Mouse (Mus musculus) hematopoietic stem cell, adult 5-6 weeks (primary cell): ENCODE results near the gene Olfml2a. TPM values are rescaled to one million over a fixed set of nuclear protein-coding genes. Genes with fewer than 3 reads are reported as not detected.

Experiments
- ATAC-seq, 2 experiments: fragments of 125-278 bp in 1 of 2; replicated peaks in 1 of 2; 2 replicates each; pipeline ENCODE4 v1.8.0; 2016 to 2017; ENCODE audit warnings: inconsistent platforms in 2 of 2, mild to moderate bottlenecking in 2 of 2, moderate number of reproducible peaks in 2 of 2, low read depth in 1 of 2, moderate TSS enrichment in 1 of 2; ENCODE audit not compliant: low FRiP score in 2 of 2, poor library complexity in 2 of 2, severe bottlenecking in 2 of 2, insufficient read depth in 1 of 2, low TSS enrichment in 1 of 2
- total RNA-seq: library from RNA; stranded (forward); fragments of 172-1452, 232-1000 nt; gene quantifications from 2 replicates; pipeline ENCODE4 v1.2.3, GENCODE M21; 2017

Olfml2a gene
- total RNA-seq, 1 experiment from 2014 or later = not detected

DNA sequence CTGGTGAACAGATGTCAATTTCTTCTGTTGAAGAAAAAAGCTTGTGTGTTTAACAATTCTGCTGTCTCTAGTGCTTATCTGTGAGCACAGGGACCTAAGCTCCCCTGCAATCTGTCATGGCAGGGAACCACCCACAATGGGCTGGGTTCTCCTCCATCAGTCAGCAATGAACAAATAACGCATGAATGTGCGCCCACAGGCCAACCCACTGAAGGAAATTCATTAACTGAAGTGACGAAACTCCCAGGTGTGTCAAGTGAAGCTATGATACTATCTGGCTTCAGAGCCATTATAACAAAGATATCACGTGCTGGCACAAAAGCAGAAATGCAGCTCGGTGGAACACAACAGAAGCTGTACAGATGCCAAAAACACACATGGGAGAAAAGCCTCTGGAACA is 38.3 kb downstream of the Olfml2a start:
- ATAC-seq = peak; percentile 27 to 36; a peak in 1 of 4 replicates

DNA sequence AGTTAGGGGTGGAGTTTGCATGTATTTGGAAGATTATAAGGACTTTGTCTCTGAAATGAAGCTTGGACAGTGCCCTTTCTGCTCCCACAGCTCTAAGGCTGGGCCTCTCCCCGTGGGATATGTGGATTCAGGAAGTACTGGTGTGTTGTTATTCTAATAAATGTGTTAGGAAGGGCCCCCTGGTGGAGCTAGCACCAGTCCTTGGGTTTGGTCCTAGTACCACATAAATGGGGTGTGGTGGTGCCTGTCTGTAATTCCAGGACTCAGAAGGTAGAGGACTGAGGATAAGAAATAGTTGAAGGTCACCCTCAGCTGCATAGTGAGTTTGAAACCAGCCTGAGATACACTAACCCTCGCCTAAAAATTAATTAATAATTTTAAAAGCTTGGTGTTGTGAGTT is 41.4 kb downstream of the Olfml2a start:
- ATAC-seq = no peak

DNA sequence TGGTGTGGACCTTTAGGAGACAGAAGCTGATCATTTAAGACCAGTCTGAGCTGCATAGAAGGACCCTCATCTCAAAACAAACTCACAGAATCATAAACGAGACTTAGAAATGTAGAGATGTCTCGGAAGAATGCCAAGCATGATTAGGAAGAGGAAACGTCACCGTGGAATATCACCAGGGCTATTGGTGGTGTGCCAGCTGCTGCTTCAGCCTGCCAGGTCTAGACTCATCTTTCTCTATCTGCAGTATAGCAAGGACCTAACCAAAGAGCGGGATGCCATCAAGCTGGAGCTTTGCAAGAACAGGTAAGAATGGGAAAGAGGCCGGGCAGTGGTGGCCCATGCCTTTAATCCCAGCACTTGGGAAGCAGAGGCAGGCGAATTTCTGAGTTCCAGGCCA is 41.9 kb downstream of the Olfml2a start:
- no peak for ATAC-seq

GRCm38 (mm10) chr2:38974171-38974570 is 42.4 kb downstream of the Olfml2a start:
- ATAC-seq = no peak

- no peak for ATAC-seq
These were observed 43.4 kb downstream of the Olfml2a start for GRCm38 (mm10) chr2:38975181-38975580.

DNA sequence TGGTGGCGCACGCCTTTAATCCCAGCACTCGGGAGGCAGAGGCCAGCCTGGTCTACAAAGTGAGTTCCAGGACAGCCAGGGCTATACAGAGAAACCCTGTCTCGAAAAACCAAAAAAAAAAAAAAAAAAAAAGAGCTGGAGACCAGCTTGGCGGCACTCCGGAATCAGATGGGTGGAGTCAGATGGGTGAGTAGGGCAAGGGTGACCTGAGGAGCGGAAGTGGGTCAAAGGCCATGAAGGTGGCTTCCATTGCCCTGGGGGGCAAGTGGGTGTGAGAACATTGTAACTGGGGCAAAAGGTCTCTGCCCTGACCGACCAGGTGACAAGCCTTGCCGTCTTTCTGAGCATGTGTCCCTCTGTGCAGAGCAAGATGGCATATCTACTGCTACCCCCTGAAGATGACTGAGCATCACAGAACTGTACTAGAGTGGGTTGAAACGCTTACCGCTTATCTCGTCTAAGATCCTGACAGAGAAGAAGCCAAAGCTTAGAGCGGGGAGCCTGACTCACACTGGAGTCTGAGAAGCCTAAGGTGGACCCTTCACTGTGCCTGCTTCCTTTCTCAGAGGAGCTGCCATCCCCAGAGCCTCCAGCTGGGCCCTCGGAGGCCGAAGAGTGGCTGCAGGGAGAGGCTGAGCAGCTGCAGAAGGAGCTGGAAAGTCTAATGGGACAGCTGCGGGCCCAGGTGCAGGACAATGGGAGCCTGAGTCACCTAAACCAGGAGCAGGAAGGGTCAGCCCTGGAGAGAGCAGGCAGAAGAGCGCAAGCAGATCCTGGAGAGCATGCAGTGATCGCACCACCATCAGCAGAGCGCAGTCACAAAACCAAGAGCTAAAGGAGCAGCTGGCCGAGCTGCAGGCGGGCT is 44.4 kb downstream of the Olfml2a start:
- no peak for ATAC-seq

- ATAC-seq = no peak
These were observed 46.1 kb downstream of the Olfml2a start for GRCm38 (mm10) chr2:38977837-38978236.

DNA sequence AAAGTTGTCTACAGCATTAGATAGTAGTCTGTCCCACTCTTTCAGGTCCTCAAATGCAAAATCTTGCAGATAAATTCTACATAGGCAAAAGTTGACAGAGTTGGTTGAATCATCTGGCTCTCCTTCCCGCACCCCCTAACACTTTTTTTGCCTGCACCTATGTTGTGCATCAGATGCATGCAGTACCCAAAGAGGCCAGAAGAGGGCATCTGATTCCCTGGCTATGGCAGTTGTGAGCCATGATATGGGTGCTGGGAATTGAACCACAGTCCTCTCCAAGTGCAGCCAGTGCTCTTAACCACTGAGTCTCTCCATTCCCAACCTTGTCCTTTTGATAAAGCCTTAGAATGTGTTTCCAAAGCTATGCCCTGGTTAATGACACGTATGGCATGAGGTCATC is 51.7 kb downstream of the Olfml2a start:
- no peak for ATAC-seq

DNA sequence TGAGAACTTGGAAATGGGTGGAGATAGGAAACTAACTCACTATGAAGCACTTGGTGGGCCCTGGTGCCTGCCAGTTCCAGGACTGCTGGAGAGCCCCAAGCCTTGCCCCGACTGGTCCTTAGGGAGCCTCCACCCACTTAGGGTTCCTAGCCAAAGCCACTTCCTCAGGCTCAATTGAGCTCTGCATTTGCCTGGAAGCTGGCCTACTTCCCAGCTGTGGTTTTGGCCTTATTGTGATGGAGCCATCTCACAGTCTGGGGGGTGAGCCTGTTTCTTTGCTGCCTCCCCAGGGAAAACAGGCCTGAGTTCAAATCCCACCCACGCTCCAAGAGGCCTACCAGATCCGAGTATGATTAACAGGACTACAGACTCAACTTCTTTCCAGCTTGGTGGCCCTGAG is 54.8 kb downstream of the Olfml2a start:
- peak; percentile 63 to 79 for ATAC-seq

DNA sequence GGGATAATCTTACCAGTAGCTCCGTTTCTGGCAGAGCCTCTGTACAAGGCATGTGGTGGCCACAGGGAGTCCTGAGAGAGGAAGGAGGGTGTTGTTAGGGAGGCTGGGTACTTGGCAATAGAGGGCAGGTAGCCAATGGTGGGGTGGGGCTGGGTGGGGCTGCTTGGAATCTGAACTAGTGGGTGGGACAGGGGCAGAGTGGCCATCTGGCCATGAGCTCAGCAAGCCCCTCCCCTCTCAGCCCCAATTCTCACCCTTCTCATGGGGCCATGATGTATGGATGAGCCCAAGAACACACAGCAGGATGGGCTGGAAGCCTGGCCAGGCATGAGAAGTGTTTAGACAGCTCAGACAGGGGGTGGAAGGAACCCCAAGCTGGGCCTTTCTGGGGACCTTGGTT is 55.6 kb downstream of the Olfml2a start:
- no peak for ATAC-seq

GRCm38 (mm10) chr2:38987803-38988510 is 56.2 kb downstream of the Olfml2a start:
- ATAC-seq = peak; percentile 35 to 54; a peak in 1 of 4 replicates

GRCm38 (mm10) chr2:38988929-38989328 is 57.2 kb downstream of the Olfml2a start:
- ATAC-seq = no peak

DNA sequence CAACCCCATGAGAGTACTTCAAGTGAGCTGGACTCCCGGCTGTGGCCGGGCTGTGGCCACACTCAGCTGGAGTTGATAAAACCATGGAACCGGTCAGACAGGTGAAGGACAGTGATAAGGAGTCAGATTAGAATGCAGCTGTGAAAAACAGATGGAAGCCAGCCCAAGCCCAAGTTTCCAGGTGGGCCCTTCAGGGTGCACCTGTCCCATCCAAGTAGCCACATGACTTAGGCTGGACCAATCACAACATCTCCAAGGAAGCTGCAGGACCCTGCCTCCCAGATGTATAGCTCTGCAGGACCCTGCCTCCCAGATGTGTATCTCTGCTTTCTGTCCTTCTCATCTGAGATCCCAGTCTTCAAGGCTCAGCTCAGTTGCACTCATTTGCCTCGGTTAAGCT is 60.2 kb downstream of the Olfml2a start:
- no peak for ATAC-seq

GRCm38 (mm10) chr2:38992452-38992851 is 60.7 kb downstream of the Olfml2a start:
- no peak for ATAC-seq

DNA sequence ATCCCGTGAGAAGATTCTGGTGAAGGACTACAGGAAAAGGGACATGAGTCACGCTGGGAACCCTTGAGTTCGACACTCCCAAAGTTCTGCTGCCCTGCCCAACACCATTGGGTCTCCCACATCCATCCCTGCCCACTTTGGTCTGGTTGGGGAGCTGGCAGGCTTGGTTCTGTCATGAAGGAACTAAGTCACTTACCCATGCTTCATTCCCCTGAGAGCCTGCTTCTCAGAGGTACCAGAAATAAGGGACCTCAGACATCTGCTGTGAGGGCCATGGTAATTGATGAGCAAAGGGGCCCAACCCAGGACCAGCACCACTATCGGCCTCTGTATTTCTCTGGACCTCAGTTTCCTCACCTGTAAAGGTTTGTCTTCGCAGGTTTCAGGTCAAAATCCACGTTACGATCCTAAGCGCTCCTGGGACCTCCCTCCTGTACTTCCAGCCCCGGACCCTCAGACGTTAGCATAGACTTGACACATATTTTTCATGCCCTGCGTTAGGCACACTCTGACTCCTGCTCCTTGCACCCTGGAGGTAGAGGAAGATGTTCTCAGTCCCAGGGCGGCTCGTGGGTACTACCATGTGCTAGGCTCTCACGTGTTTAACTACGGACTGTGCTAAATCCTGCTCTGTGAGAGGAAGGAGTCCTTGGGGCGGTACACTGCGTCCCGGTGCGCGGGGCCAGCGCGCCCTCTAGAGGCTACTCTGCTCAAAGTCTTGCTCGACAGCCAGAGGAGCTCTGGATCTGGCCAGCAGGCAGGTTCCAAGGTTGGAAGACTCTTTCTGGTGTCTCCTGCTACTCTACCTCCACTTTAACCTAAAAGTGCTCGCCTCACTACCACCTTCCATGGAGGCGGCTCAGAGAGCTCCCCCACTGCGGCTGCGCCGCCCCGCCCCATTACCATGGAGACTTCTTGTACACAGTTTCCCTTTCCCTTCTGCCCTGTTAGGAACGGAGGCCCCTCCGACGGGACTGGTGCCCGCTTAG is 65.9 kb downstream of the Olfml2a start, which contains the start of gene Wdr38:
Gene Wdr38, plus strand, starts transcription at position 91 of the 989 bp plus-strand sequence.
- peak; percentile 90 to 95 for ATAC-seq

- no peak for ATAC-seq
These were observed 67.6 kb downstream of the Olfml2a start for GRCm38 (mm10) chr2:38999381-38999780.

DNA sequence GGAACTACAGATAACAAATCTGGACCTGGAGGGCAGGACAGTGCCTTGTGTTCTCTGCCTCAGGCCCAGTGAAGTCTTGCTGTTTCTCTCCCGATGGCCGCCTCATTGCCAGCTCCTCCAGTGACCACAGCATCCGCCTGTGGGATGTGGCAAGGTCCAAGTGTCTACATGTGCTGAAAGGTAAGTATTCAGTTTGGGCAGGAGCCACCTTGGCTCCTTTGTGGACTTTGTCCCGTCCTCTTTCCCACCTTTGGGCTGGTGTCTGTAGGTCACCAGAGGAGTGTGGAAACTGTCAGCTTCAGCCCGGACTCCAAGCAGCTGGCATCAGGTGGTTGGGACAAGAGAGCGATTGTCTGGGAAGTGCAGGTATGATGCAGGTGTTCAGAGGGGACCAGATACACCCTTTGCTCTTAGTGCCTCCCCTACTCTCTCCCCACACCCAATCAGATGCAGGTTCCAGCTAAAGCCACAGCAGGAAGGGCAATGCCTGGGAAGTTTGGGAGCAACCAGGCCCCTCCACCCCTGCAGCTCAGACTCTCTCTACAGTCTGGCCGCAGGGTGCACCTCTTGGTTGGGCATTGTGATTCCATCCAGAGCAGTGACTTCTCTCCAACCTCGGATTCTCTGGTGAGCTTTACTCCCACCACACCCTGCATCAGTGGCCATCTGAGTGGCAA is 68.3 kb downstream of the Olfml2a start:
- no peak for ATAC-seq
